Mouse (Mus musculus) monocyte, adult 5-6 weeks (primary cell): ENCODE measurements around the gene Sirt1. TPM values are rescaled to one million over a fixed set of nuclear protein-coding genes. Genes with fewer than 3 reads are reported as not detected.
"Not testable (repeated sequence)": the region's sequence is repeated elsewhere in the genome, so short reads cannot be mapped to it uniquely, and the experiment has no call there.

Experiments used
- ATAC-seq: fragments of 153-309, 156-312 bp; replicated peaks from 2 replicates; pipeline ENCODE4 v1.8.0; 2017; ENCODE audit warnings: mild to moderate bottlenecking; ENCODE audit not compliant: low TSS enrichment, insufficient number of reproducible peaks, severe bottlenecking, poor library complexity, low FRiP score
- total RNA-seq: library from RNA; stranded (forward); fragments of 200-1000, 200-491, 200-594 nt; gene quantifications from 3 replicates; pipeline ENCODE4 v1.2.3, GENCODE M21; 2017

The Sirt1 gene
- total RNA-seq, 1 experiment from 2014 or later: 57.4 TPM

DNA sequence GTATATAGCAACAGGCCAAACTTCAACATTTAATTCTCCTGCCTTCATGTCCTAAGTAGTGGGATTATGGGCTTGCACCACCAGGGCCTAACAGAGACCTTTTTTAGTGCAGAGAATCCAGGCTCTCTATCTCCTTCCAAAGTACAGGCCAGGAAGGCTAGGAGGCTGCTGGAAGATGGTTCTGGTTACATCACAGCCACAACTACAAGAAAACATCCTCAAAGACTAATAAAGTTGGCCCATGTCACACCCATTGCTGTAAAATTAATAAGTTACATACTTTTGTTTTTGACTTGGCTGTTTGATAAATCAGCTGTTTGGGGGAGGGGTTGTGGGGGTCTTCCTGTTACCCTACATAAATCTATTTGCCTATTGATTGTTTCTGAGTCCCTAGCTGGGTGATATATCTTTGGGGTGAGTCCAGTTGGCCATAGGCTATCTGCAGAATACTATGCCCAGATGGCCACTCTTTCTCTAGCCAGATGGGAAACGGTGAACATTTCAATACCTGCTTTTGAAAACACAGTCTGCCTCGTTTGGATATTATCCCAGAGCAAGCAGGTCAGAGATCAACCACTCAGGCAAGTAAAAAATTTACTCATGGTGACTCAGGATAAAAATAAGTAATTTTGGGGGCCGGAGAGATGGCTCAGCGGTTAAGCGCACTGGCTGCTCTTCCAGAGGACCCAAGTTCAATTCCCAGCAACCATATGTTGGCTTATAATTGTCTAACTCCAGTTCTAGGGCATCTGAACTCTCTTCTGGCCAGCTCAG lies 21.4 kb upstream of the Sirt1 start:
- no peak for ATAC-seq

- no peak for ATAC-seq
Observed at GRCm38 (mm10) chr10:63396963-63397362, 15.5 kb upstream of the Sirt1 start.

DNA sequence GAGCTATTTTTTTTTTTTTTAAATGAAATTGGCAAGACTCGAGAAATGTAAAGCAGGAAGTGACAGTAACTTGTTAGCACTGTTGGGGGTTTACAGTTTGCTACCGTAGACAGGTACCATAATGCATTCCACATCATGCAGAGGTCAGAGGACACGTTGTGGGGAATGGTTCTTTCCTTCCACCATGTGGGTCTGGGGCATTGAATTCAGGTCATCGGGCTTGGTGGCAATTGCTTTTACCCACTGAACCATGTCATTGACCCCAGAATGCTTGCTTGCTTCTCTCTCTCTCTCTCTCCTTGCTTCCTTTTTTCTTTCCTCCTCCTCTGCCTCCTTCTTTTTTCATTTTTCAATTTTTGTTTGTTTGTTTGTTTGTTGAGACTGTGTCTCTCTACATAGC lies 7.4 kb upstream of the Sirt1 start:
- ATAC-seq: no peak

GRCm38 (mm10) chr10:63386991-63387390 lies 5.5 kb upstream of the Sirt1 start:
- no peak for ATAC-seq

- ATAC-seq: peak; percentile 78
Observed at GRCm38 (mm10) chr10:63386444-63386843, 4.9 kb upstream of the Sirt1 start.

GRCm38 (mm10) chr10:63385897-63386296 lies 4.4 kb upstream of the Sirt1 start:
- ATAC-seq: not testable (repeated sequence)

- ATAC-seq: peak; percentile 95
Observed at GRCm38 (mm10) chr10:63382372-63383279, 1.1 kb upstream of the Sirt1 start, which contains the start of gene Dnajc12. Gene Dnajc12 (plus strand): TSS chr10:63382443.

DNA sequence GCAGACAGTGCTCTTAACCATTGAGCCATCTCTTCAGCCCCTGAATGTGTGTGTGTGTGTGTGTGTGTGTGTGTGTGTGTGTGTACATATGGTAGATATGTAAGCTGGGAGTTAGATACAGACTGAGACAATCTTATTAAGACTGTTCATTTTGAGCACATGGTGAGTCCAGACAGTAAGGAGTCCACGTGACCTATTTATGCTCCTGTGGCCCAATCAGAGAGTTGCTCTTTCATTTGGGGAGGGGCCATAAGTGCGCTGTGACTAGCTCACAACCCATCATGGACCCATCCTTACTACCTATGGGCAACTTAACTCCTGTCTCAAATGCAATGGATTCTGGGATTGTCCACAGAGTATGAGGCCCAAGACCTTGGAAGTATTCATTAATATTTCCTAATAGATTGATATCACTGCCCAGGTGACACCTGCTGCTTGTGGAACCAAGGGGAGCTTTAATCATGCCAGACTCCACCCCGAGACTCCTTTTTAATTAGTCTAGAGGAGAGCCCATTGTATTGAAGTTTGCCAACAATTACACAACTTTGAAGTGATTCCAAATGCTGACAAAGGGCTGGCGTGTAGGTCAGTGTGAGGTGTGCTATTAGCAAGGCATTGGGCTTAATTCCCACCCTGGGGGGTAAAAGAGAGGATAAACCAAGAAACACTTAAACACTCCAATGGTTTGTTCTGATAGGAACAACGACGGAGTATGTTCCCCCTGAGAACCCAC lies 2.4 kb downstream of the Sirt1 start:
- ATAC-seq: no peak

DNA sequence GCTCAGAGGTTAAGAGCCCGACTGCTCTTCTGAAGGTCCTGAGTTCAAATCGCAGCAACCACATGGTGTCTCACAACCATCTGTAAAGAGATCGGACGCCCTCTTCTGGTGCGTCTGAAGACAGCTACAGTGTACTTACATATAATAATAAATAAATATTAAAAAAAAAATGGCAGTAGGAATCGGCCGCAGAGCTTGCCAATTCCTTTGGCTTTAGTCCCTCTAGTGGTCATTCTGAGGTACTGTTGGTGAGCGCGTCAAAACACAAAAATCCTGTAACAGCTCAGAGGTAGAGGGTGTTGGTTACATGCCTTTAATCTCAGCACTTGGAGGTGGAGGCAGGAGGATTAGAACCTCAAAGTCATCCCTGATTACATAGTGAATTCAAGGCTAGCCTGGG lies 4.0 kb downstream of the Sirt1 start:
- ATAC-seq: peak; percentile 70

- no peak for ATAC-seq
Observed at GRCm38 (mm10) chr10:63376303-63376702, 5.2 kb downstream of the Sirt1 start.

DNA sequence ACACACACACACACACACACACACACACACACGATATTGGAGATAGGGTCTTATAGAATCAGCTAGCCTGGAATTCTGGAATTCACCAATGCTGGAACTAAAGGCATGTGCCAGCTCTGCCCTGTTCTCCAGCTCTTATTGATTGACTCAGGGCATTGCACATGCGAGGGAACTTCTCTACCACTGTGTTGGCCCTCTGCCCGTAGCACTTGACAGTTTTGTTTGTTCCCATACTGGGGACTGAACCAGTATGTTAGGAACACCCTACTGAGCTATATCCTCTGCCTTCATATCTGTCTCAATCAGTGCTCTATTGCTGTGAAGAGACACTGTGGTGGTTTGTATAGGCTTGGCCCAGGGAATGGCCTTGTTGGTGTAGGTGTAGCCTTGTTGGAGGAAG lies 13.5 kb downstream of the Sirt1 start:
- ATAC-seq: no peak

DNA sequence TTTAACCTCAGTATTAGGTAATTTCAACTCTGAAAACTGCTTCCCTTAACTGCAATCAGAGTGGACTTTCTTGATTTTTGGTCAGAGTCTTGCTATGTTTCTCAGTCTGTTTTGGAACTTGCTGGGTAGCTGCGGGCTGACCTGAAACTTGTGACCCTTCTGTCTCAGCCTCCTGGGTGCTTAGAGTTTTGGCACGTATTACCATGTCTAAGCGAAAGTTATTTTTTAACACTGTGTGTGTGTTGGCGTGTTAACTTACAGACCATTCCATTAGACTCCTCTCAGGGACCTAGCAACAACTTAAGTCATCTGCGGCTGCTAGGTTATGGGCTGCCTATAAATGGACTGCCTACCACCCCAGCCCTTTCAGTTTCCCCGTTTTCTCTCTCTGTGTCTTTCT lies 14.1 kb downstream of the Sirt1 start:
- ATAC-seq: no peak

- no peak for ATAC-seq
Observed at GRCm38 (mm10) chr10:63365918-63366455, 15.5 kb downstream of the Sirt1 start.

GRCm38 (mm10) chr10:63360502-63360901 lies 21.0 kb downstream of the Sirt1 start:
- no peak for ATAC-seq

GRCm38 (mm10) chr10:63352111-63352510 lies 29.4 kb downstream of the Sirt1 start:
- ATAC-seq: no peak

GRCm38 (mm10) chr10:63351099-63351498 lies 30.4 kb downstream of the Sirt1 start:
- not testable (repeated sequence) for ATAC-seq

DNA sequence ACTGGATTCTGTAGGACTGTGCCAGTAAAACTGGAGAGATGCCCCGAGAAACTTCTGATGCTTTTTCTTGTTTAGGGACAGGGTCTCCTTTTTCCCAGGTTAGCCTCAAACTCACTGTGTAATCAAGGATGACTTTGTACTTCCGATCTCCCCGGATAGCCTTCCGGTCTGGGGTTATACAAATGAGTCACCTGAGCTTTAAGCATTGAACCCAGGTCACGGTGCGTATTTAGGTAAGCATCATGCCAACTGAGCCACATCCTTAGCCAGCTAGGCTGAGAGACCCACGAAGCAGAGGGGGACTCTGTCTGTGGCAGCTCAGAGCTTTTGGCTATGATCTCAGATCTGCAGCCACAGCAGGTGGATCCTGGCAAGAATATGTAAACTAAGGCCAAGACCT lies 30.8 kb downstream of the Sirt1 start:
- no peak for ATAC-seq

GRCm38 (mm10) chr10:63348291-63348690 lies 33.2 kb downstream of the Sirt1 start:
- no peak for ATAC-seq

GRCm38 (mm10) chr10:63344751-63345150 lies 36.8 kb downstream of the Sirt1 start:
- no peak for ATAC-seq
